Mouse (Mus musculus) kidney, postnatal 0 days (tissue): Measurements from ENCODE around the gene Pvr. TPM values are rescaled to one million over a fixed set of nuclear protein-coding genes. Genes with fewer than 3 reads are reported as not detected.

Experiments used
- ATAC-seq: fragments of 200-750 bp; cut with Nextera tagmentation; replicated peaks from 2 replicates; pipeline ENCODE4 v1.8.0; 2017; ENCODE audit warnings: low read depth, moderate number of reproducible peaks, moderate TSS enrichment, moderate library complexity; ENCODE audit not compliant: low FRiP score
- DNase-seq: peaks from one replicate; pipeline ENCODE4 v3.0.0-alpha.2; 2016; ENCODE audit warnings: low spot score
- H3K27ac ChIP-seq: fragments of 300-500 bp; sonication (generic); 2 replicates; pipeline ENCODE4 v1.5.1; 2014; ENCODE audit warnings: mild to moderate bottlenecking
- H3K27me3 ChIP-seq: fragments of 300-500 bp; sonication (generic); 2 replicates; pipeline ENCODE4 v1.6.1; 2014; ENCODE audit warnings: low read length, mixed read lengths; ENCODE audit not compliant: insufficient read depth
- H3K36me3 ChIP-seq: fragments of 300-500 bp; sonication (generic); 2 replicates; pipeline ENCODE4 v1.6.1; 2014; ENCODE audit warnings: low read length, mixed read lengths; ENCODE audit not compliant: insufficient read depth
- H3K4me1 ChIP-seq: fragments of 300-500 bp; sonication (generic); replicated peaks from 2 replicates; pipeline ENCODE4 v1.6.1; 2014; ENCODE audit warnings: antibody characterized with exemption, low read length, mixed read lengths; ENCODE audit not compliant: insufficient read depth
- H3K4me2 ChIP-seq: fragments of 300-500 bp; sonication (generic); 2 replicates; pipeline ENCODE4 v1.6.1; 2014; ENCODE audit warnings: mild to moderate bottlenecking, low read length, moderate library complexity, mixed read lengths
- H3K4me3 ChIP-seq: fragments of 300-500 bp; sonication (generic); replicated peaks from 2 replicates; pipeline ENCODE4 v1.5.1; 2014; ENCODE audit warnings: low read depth, low read length
- H3K9ac ChIP-seq: fragments of 300-500 bp; sonication (generic); 2 replicates; pipeline ENCODE4 v1.6.1; 2014; ENCODE audit warnings: low read depth, low read length
- H3K9me3 ChIP-seq: fragments of 300-500 bp; sonication (generic); replicated peaks from 2 replicates; pipeline ENCODE4 v1.6.1; 2016; ENCODE audit warnings: low read length, inconsistent platforms, mixed read lengths
- CTCF ChIP-seq: IDR thresholded peaks from 2 replicates; pipeline ENCODE4 v1.5.1; 2016; ENCODE audit warnings: antibody characterized with exemption, low read depth, mild to moderate bottlenecking, moderate library complexity
- WGBS: fragments of 180-500 bp; shearing (Covaris S2); extraction: QIAGEN DNeasy Blood & Tissue Kit; methylation state at CpG from one replicate; pipeline ENCODE4 v1.1.7; 2014; 5-methylcytosine and 5-hydroxymethylcytosine counted together
- polyA plus RNA-seq: library from polyadenylated mRNA; unstranded; fragments of >200 nt; fragmentation: Nextera tagmentation; extraction: Ambion mirVana; gene quantifications from 2 replicates; pipeline ENCODE4 v1.2.1, GENCODE M21; 2015

Gene Pvr
- polyA plus RNA-seq, 1 experiment from 2014 or later, result 7.3 TPM

DNA sequence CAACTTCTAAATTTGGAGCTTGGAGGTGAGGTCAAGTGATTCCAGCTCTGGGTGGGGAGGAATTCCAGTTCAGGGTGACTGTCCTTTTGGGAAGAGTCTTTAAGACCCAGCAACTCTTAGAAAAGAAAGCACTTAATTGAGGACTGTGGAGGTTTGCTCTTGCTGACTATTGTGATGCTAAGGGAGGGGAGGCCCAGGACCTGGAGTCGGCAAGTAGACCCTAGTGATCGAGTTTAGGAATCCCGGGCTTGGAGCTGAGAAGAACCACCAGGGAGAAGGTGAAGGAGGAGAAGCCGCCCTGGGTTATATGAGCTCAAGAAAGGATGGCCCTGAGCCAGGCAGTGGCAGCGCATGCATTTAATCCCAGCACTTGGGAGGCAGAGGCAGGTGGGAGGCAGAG is 7.5 kb upstream of the Pvr start:
- Histone ChIP-seq H3K9ac (no peak overlapping the region), H3K4me1 (peaks cover 8% of the 10 kb centered on the region), H3K9me3 (no peaks in the 10 kb centered on the region), H3K36me3 (no peaks in the 10 kb centered on the region), H3K4me3 (no peak overlapping the region), H3K27me3 (no peaks in the 10 kb centered on the region), H3K4me2 (no peak overlapping the region), H3K27ac (no peak overlapping the region)
- no peak for DNase-seq
- WGBS, result 48% methylated on average over 5 of the region's 5 CpGs
- TF ChIP-seq CTCF, result no peak
- ATAC-seq, result no peak

DNA sequence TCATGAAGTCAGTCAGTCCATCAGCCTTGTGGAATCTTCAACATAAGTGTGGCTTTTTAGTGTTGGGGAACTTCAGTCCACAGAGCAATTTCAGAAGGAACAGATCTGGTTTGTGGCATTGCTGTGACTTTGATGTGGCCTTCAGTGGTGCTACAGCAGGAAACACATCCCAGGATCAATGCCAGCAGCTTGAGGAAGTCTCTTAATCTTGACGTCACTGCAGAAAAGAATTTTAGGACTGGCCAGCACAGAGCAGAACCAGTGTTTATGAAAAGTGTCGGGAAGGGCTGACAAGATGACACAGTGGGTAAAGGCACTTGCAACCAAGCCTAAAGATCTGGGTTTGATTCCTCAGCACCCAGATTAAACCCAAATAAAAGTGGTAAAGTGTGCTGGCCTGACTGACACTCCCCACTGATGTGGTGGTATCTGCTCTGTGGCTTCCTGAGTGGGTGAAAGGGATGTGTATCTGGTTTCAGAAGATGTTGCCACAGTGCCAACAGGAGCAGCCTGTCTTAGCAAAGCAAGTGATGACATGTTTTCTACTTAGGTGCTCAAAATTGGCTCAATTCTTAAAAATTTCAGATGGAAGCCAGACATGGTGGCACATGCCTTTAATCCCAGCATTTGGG is 6.0 kb upstream of the Pvr start:
- WGBS, result 51% methylated on average over 2 of the region's 2 CpGs
- Histone ChIP-seq H3K4me2 (no peak overlapping the region), H3K9ac (no peak overlapping the region), H3K36me3 (no peaks in the 10 kb centered on the region), H3K9me3 (no peaks in the 10 kb centered on the region), H3K4me1 (0 out of 2 replicates have a peak, but pooled peaks cover 3% of the 10 kb centered on the region), H3K27me3 (no peaks in the 10 kb centered on the region), H3K27ac (no peak overlapping the region), H3K4me3 (no peak overlapping the region)
- no peak for DNase-seq
- no peak for TF ChIP-seq CTCF
- no peak for ATAC-seq

DNA sequence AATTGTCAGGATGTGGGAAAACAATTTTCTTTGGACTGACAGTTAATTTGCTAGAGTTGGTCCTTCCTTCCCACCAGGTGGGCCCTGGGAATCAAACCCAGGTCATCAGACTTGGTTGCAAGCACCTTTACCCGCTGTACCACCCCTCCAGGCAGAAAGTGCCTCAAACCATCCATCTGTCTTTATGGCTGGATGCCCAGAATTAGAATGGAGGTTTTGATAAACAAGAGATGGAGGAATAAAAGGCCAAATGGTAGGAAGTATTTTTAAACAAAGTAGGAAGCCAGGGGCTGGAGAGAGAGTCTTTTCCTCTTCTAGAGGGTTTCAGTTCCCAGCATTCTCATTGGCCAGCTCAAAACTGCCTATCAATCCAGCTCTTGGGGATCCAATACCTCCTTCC is 4.4 kb upstream of the Pvr start:
- 69% methylated on average over 1 of the region's 1 CpGs for WGBS

DNA sequence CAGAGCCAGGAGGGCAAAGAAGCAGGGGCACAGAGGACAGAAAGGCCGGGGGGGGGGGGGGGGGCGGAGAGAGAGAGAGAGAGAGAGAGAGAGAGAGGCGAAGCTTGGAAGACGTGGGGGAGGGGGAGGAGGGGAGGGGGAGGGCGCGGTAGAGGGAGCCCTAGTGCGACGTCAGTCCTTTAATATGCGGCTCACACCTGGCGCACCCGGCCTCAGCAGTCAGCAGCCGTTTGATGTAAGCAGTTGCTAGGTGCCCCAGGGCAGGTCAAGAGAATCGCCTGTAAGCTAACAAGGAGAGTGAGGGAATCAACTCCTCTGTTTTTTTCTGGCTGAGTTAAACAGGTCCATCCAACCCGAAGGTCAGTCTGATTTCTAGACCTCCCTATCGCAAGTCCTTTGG is 2.8 kb upstream of the Pvr start:
- H3K27ac ChIP-seq, result no peak overlapping the region
- no peak overlapping the region for H3K9ac ChIP-seq
- ATAC-seq (no peak), DNase-seq (no peak)
- WGBS, result 9% methylated on average over 10 of the region's 15 CpGs
- H3K9me3 ChIP-seq, result no peaks in the 10 kb centered on the region
- H3K4me3 ChIP-seq, result no peak overlapping the region
- H3K4me1 ChIP-seq, result 0 out of 2 replicates have a peak, but pooled peaks cover 12% of the 10 kb centered on the region
- H3K27me3 ChIP-seq, result no peaks in the 10 kb centered on the region
- no peak for TF ChIP-seq CTCF
- no peaks in the 10 kb centered on the region for H3K36me3 ChIP-seq
- H3K4me2 ChIP-seq, result no peak overlapping the region

More for the DNA sequence above, 4.4 kb upstream of the Pvr start:
- no peak for TF ChIP-seq CTCF
- DNase-seq (no peak), ATAC-seq (no peak)
- no peak overlapping the region for H3K27ac ChIP-seq
- 0 out of 2 replicates have a peak, but pooled peaks cover 5% of the 10 kb centered on the region for H3K4me1 ChIP-seq
- no peaks in the 10 kb centered on the region for H3K36me3 ChIP-seq
- no peak overlapping the region for H3K4me2 ChIP-seq
- H3K9me3 ChIP-seq, result no peaks in the 10 kb centered on the region
- H3K27me3 ChIP-seq, result no peaks in the 10 kb centered on the region
- H3K9ac ChIP-seq, result no peak overlapping the region
- no peak overlapping the region for H3K4me3 ChIP-seq

DNA sequence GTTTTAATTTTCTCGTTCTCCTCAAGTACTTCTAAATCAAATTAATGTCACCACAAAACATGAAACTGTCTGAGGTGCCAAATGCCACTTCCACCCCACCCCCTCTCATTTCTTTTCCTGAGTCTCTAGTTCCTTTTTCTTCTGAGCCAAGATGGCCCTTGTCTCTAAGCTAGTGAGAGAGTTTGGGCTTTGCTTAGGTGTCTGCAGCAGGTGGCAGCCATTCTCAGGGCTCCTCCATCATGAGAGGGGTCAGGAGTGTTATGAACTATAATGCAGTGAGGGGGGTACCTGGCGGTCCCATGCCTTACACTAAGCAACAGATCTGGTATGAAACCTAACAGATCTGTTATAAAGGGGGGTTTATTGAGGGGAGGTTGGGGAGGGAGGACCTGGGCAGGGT is 2.4 kb upstream of the Pvr start:
- H3K9me3 ChIP-seq, result no peaks in the 10 kb centered on the region
- no peak overlapping the region for H3K9ac ChIP-seq
- H3K4me1 ChIP-seq, result 0 out of 2 replicates have a peak, but pooled peaks cover 12% of the 10 kb centered on the region
- H3K27ac ChIP-seq, result no peak overlapping the region
- TF ChIP-seq CTCF, result no peak
- 18% methylated on average over 2 of the region's 2 CpGs for WGBS
- DNase-seq (no peak), ATAC-seq (no peak)
- no peaks in the 10 kb centered on the region for H3K27me3 ChIP-seq
- H3K4me3 ChIP-seq, result no peak overlapping the region
- no peak overlapping the region for H3K4me2 ChIP-seq
- H3K36me3 ChIP-seq, result no peaks in the 10 kb centered on the region

DNA sequence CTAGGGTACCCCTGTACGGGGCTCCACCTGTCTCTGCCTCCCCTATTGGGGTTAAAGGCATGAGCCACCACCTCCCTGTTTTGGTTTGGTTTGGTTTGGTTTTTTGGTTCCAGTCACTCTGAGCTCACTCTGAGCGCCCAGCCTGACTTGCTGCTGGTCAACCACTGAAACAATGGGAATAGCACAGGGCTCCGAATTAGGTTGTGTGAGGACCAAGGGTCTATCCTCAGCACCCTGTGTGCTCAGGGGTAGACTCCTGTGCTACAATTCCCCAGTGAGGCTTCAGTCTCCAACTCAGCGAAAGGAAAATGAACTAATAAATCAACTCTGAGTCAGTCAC is 824 bp downstream of the Pvr start:
- Histone ChIP-seq H3K4me3 (peak overlapping the region; percentile 89), H3K36me3 (peaks cover 11% of the 10 kb centered on the region; the same call in 1 of the 2 replicates), H3K9ac (peak overlapping the region; percentile 82), H3K4me1 (0 out of 2 replicates have a peak, but pooled peaks cover 12% of the 10 kb centered on the region), H3K4me2 (peak overlapping the region; percentile 91), H3K27ac (peak overlapping the region; percentile 90; the same call in 1 of the 2 replicates), H3K9me3 (no peaks in the 10 kb centered on the region), H3K27me3 (no peaks in the 10 kb centered on the region)
- DNase-seq (no peak), ATAC-seq (no peak)
- TF ChIP-seq CTCF, result no peak
- 28% methylated on average over 4 of the region's 4 CpGs for WGBS

DNA sequence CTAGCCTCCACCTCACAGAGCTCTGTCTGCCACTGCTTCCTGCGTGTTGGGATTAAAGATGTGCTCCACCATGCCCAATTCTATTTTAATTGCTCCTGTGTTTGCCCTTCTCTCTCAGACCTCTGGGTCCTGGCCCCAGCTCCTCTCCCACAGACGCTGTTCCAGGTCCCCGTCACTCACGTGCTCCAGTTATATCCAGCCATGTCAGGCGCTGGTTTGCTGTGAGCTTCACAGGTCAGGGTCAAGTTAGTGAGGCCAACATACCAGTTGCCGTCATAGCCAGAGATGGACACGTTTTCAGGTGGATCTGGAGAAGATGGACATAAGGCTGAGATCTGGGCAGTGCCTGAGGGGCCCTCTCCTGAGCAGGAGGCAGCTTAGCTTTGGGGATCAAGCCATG is 6.4 kb downstream of the Pvr start:
- no peak overlapping the region for H3K27ac ChIP-seq
- ATAC-seq, result no peak
- H3K9ac ChIP-seq, result no peak overlapping the region
- H3K36me3 ChIP-seq, result peaks cover 23% of the 10 kb centered on the region
- DNase-seq, result no peak
- WGBS, result 94% methylated on average over 7 of the region's 7 CpGs
- TF ChIP-seq CTCF, result no peak
- no peaks in the 10 kb centered on the region for H3K27me3 ChIP-seq
- H3K4me2 ChIP-seq, result no peak overlapping the region
- no peaks in the 10 kb centered on the region for H3K9me3 ChIP-seq
- no peak overlapping the region for H3K4me3 ChIP-seq
- H3K4me1 ChIP-seq, result no peaks in the 10 kb centered on the region
